ENCODE assay signal across 17 mouse cellular contexts in the genomic region with DNA sequence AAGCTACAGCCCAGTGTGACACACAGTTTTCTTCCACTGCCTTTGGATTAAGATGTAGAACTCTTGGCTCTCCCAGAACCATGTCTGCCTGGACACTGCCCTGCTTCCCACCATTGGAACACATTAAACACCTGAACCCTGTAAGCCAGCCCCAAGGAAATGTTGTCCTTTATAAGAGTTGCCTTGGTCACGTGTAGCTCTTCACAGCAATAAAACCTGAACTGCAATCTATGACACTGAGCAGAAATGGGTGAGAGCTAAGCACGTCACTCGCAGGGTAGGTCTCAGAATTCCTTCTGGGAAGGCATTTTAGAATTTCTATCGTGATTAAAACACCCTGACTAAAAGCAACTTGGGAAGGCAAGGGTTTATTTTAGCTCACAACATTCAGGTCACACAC.
"Had no signal": no experiment of that assay in that cellular context is flagged by ENCODE, and none has a peak within 500 bp of the region (broad histone marks: within the 10 kb centered on the region; RNA-seq: fewer than 3 reads in every experiment).

No protein-coding gene starts in this region.

- H3K9ac ChIP-seq: heart, embryonic 12.5 days; heart, embryonic 13.5 days; heart, embryonic 15.5 days; hindbrain, embryonic 12.5 days; hindbrain, embryonic 13.5 days; hindbrain, embryonic 14.5 days; hindbrain, embryonic 15.5 days; kidney, embryonic 15.5 days had no signal

- H3K9me3 ChIP-seq: heart, embryonic 10.5 days; heart, embryonic 15.5 days; hindbrain, embryonic 12.5 days; hindbrain, embryonic 13.5 days; hindbrain, embryonic 15.5 days; kidney, embryonic 15.5 days had no signal

- ATAC-seq: hindbrain, embryonic 16.5 days; hindbrain, postnatal 0 days; inflammation-experienced regulatory T-cells, adult 6 months had no signal

- H3K27me3 ChIP-seq: heart, embryonic 12.5 days; heart, embryonic 13.5 days; heart, embryonic 15.5 days; hindbrain, embryonic 12.5 days; hindbrain, embryonic 13.5 days; hindbrain, embryonic 15.5 days; kidney, embryonic 15.5 days had no signal

- H3K36me3 ChIP-seq: heart, embryonic 10.5 days; heart, embryonic 12.5 days; heart, embryonic 13.5 days; heart, embryonic 15.5 days; hindbrain, embryonic 10.5 days; hindbrain, embryonic 12.5 days; hindbrain, embryonic 13.5 days; hindbrain, embryonic 15.5 days; kidney, embryonic 15.5 days had no signal

- H3K4me3 ChIP-seq: heart, embryonic 10.5 days; heart, embryonic 12.5 days; heart, embryonic 13.5 days; heart, embryonic 15.5 days; hindbrain, embryonic 10.5 days; hindbrain, embryonic 12.5 days; hindbrain, embryonic 13.5 days; hindbrain, embryonic 15.5 days; kidney, embryonic 15.5 days; layer of hippocampus, adult 2 months; left cerebral cortex, adult 2 months had no signal

- H3K4me2 ChIP-seq: heart, embryonic 11.5 days; heart, embryonic 12.5 days; heart, embryonic 13.5 days; heart, embryonic 15.5 days; hindbrain, embryonic 12.5 days; hindbrain, embryonic 13.5 days; hindbrain, embryonic 14.5 days; hindbrain, embryonic 15.5 days; kidney, embryonic 15.5 days had no signal

- H3K27ac ChIP-seq: heart, embryonic 10.5 days; heart, embryonic 13.5 days; heart, embryonic 15.5 days; hindbrain, embryonic 10.5 days; hindbrain, embryonic 12.5 days; hindbrain, embryonic 13.5 days; hindbrain, embryonic 14.5 days; hindbrain, embryonic 15.5 days; hindbrain, postnatal 0 days; kidney, embryonic 15.5 days; kidney, postnatal 0 days; layer of hippocampus, adult 2 months; left cerebral cortex, adult 2 months had no signal

- H3K4me1 ChIP-seq: hindbrain, embryonic 10.5 days had no signal
